Mouse (Mus musculus) ovary, postnatal 10 days (tissue): ENCODE measurements around the gene Inmt.
A peak's percentile ranks its signal among the peaks of the same experiment; 100 is the strongest.
"Not testable (repeated sequence)": the region's sequence is repeated elsewhere in the genome, so short reads cannot be mapped to it uniquely, and the experiment has no call there.

ENCODE experiments used
- DNase-seq: peaks from one replicate; pipeline ENCODE4 v3.0.0; 2022; ENCODE audit warnings: low spot score

Gene Inmt

GRCm38 (mm10) chr6:55174741-55175181 is at the start of gene Inmt:
TSS of gene Inmt (minus strand) at chr6:55175043.
- DNase-seq: no peak

GRCm38 (mm10) chr6:55223986-55224385 is 49.1 kb upstream of the Inmt start:
- no peak for DNase-seq

- no peak for DNase-seq
Measured at GRCm38 (mm10) chr6:55218232-55218631, 43.4 kb upstream of the Inmt start.

GRCm38 (mm10) chr6:55214541-55214940 is 39.7 kb upstream of the Inmt start:
- no peak for DNase-seq

- DNase-seq: no peak
Measured at GRCm38 (mm10) chr6:55210423-55211365, 35.9 kb upstream of the Inmt start.

- no peak for DNase-seq
Measured at GRCm38 (mm10) chr6:55207786-55208185, 32.9 kb upstream of the Inmt start.

GRCm38 (mm10) chr6:55203931-55204330 is 29.1 kb upstream of the Inmt start:
- no peak for DNase-seq

GRCm38 (mm10) chr6:55202913-55203910 is 28.4 kb upstream of the Inmt start, which contains the start of gene Mindy4:
TSS of gene Mindy4 (plus strand) at chr6:55203383.
- peak; percentile 72 for DNase-seq

- no peak for DNase-seq
Measured at GRCm38 (mm10) chr6:55199047-55199446, 24.2 kb upstream of the Inmt start.

GRCm38 (mm10) chr6:55193171-55193570 is 18.3 kb upstream of the Inmt start:
- no peak for DNase-seq

GRCm38 (mm10) chr6:55191537-55191936 is 16.7 kb upstream of the Inmt start:
- DNase-seq: no peak

- no peak for DNase-seq
Measured at GRCm38 (mm10) chr6:55189406-55189805, 14.6 kb upstream of the Inmt start.

GRCm38 (mm10) chr6:55187827-55188226 is 13.0 kb upstream of the Inmt start:
- DNase-seq: not testable (repeated sequence)

- no peak for DNase-seq
Measured at GRCm38 (mm10) chr6:55182655-55183430, 8.0 kb upstream of the Inmt start.

- DNase-seq: no peak
Measured at GRCm38 (mm10) chr6:55179560-55179959, 4.7 kb upstream of the Inmt start.

GRCm38 (mm10) chr6:55177060-55177732 is 2.4 kb upstream of the Inmt start:
- no peak for DNase-seq

- no peak for DNase-seq
Measured at GRCm38 (mm10) chr6:55175892-55176291, 1.0 kb upstream of the Inmt start.

GRCm38 (mm10) chr6:55175456-55175855 is 613 bp upstream of the Inmt start:
- DNase-seq: no peak

- DNase-seq: no peak
Measured at GRCm38 (mm10) chr6:55173941-55174349, 898 bp downstream of the Inmt start.

- no peak for DNase-seq
Measured at GRCm38 (mm10) chr6:55173171-55173570, 1.7 kb downstream of the Inmt start.

GRCm38 (mm10) chr6:55171638-55172037 is 3.2 kb downstream of the Inmt start:
- no peak for DNase-seq
